Mouse (Mus musculus) G1E (cell line): ENCODE measurements around the gene Itga5.

Experiments used
- CTCF ChIP-seq: IDR thresholded peaks from 2 replicates; pipeline ENCODE4 v1.5.1; 2012; ENCODE audit warnings: low read depth, low read length, inconsistent platforms, mixed read lengths
- GATA1 ChIP-seq: IDR thresholded peaks from 2 replicates; pipeline ENCODE4 v1.6.1; 2012; ENCODE audit warnings: borderline replicate concordance, low read length, inconsistent platforms, mixed read lengths
- GATA2 ChIP-seq: IDR thresholded peaks from 2 replicates; pipeline ENCODE4 v1.6.1; 2012; ENCODE audit warnings: low read depth, low read length, inconsistent platforms, borderline replicate concordance

GRCm38 (mm10) chr15:103364761-103365160 is 1.8 kb downstream of the Itga5 start:
- TF ChIP-seq CTCF = no peak
- TF ChIP-seq GATA1 = no peak
- TF ChIP-seq GATA2 = no peak
